Mouse (Mus musculus) E14TG2a.4 (cell line): ENCODE measurements around the gene Ggt6.
A peak's percentile ranks its signal among the peaks of the same experiment; 100 is the strongest.

Experiments
- H3K27me3 ChIP-seq: 2 replicates; pipeline ENCODE4 v1.6.1; 2014; ENCODE audit warnings: low read length, control low read depth; ENCODE audit not compliant: insufficient read depth
- H3K36me3 ChIP-seq: 2 replicates; pipeline ENCODE4 v1.6.1; 2014; ENCODE audit warnings: low read length, control low read depth; ENCODE audit not compliant: insufficient read depth
- H3K4me1 ChIP-seq: replicated peaks from 2 replicates; pipeline ENCODE4 v1.6.1; 2014; ENCODE audit warnings: low read depth, low read length, control low read depth
- H3K4me3 ChIP-seq: replicated peaks from 2 replicates; pipeline ENCODE4 v1.5.1; 2014; ENCODE audit warnings: mild to moderate bottlenecking, low read length
- H3K9me3 ChIP-seq: 2 replicates; pipeline ENCODE4 v1.6.1; 2014; ENCODE audit warnings: low read length, control low read depth
- CTCF ChIP-seq: conservative IDR thresholded peaks from 2 replicates; pipeline ENCODE4 v1.5.1; 2014; ENCODE audit warnings: low read length
- NANOG ChIP-seq: IDR thresholded peaks from 2 replicates; pipeline ENCODE4 v1.6.1; 2014; ENCODE audit warnings: borderline replicate concordance, low read length, mixed read lengths
- POU5F1 ChIP-seq: IDR thresholded peaks from 2 replicates; pipeline ENCODE4 v1.6.1; 2014; ENCODE audit warnings: low read length, borderline replicate concordance

Gene Ggt6

DNA sequence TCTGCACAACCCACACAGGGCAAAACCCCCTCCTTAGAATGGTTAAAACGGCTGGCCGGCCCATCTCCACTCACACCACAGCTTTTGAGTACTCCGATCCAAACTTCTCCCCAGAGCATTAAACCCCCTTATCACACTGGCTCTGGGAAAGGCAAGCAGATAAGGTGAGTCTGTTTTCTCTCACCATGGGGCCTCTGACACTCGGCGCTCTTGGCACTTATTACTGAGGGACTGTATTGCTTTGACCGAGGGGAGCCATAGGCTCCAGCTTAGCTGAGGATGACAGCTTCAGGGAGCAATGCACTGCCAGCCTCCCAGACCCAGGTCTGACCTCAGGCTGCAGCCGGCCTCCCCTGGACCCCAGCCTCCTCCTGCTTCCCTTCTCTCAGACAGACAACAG is 27.8 kb upstream of the Ggt6 start:
- Histone ChIP-seq H3K4me1 (peaks cover 82% of the 10 kb centered on the region), H3K9me3 (no peaks in the 10 kb centered on the region), H3K27me3 (no peaks in the 10 kb centered on the region), H3K4me3 (peak overlapping the region; percentile 8; the same call in 1 of the 2 replicates), H3K36me3 (peaks cover 38% of the 10 kb centered on the region)
- TF ChIP-seq POU5F1 (no peak), CTCF (no peak), NANOG (no peak)

DNA sequence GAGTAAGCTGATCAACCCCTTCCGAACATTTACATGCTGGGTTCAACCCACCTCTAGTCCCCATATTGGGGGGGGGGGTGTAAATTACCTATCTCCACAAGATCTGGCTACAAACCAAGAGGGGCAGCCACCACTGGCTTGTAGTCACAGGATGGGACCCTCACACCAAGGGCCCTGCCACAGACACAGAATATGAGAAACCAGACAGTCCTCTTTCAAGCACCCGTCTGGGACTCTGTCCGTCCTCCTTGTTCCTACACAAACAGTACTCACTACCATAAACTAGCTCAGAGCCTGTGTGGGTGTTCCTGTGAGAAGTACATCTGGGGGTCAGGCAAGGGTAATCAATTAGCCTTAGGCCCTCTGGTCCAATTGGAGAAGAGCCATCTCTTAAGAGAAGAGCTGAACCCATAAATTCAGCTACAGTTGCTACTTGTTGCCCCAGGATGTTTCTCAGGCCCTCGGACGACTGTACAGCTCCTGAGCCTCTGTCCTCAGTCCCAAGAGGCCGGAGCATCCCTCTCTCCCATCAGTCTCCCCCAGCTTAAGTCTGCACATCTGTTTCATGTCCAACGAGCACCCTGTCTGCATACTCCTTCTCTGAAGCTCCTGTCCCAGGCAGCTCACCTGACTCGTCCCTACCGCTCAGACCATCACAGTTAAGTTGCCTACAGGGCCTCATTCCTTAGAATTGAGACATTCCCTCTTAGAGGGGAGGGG is 26.7 kb upstream of the Ggt6 start:
- TF ChIP-seq POU5F1 (no peak), NANOG (no peak), CTCF (no peak)
- peaks cover 28% of the 10 kb centered on the region for H3K36me3 ChIP-seq

DNA sequence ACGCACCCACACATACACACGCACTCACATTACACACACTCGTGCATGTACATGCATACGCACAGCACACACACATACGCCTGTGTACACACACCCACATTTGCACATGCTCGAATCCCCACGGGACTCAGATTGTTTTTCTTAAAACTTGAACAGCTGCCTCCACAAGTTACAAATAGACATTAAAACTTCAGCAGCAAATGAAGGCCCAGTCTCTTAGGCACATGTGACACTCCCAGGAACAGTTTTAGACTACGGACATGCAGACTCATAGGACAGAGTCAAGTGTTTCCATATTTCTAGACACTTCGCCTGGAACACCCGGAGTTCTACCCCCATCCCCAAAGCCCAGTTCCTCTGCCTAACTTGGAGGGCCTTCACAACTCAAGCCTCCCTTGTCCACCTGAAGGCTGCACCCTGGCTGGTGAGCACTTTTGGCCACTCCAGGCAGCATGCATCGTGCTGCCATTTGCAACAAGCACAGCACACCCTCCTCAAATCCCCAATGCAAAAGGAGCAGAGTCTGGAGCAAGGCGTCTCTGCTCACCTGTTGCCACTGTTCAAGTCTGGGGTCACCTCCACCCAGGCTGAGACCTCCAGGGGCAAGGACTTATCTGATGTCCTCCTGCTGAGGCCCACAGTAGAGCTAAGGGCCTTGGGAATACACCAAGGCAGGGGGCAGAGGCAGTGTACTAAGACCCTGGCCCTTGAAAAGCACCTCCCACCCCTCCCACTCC is 25.5 kb upstream of the Ggt6 start:
- Histone ChIP-seq H3K4me1 (peaks cover 76% of the 10 kb centered on the region), H3K27me3 (peaks cover 12% of the 10 kb centered on the region), H3K9me3 (no peaks in the 10 kb centered on the region), H3K4me3 (peak overlapping the region; percentile 99), H3K36me3 (peaks cover 16% of the 10 kb centered on the region)
- TF ChIP-seq POU5F1 (no peak), CTCF (no peak), NANOG (no peak)

More for the DNA sequence above, 26.7 kb upstream of the Ggt6 start:
- no peaks in the 10 kb centered on the region for H3K9me3 ChIP-seq
- 0 out of 2 replicates have a peak, but pooled peaks cover under 1% of the 10 kb centered on the region for H3K27me3 ChIP-seq
- H3K4me1 ChIP-seq, result peaks cover 82% of the 10 kb centered on the region
- peak overlapping the region; percentile 99 for H3K4me3 ChIP-seq

DNA sequence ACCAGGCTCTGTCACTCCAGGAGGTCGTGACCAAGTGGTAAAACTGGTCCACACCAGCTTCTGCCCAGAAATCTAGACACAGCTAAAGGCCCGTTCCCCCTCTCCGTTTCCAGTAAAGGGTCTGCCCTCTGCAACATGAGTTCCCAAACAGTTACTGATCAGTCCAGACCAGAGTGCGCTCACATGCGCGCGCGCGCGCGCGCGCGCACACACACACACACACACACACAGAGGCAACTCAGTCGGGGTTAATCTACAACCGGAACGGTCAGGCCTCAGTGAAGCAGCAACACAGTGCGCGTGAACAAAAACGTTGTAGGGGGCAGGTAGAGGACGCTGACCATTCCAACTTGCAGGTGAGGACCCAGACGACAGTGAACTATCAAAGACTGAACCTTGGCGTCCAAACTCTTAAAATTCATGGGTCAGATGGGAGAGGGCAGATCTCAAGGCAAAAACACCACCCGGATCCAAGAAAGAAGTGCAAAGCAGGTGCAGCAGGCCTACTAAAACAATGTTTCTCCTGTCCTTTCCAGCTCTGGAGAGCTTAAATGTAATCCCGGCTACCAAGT is 24.7 kb upstream of the Ggt6 start:
- no peaks in the 10 kb centered on the region for H3K9me3 ChIP-seq
- peaks cover 11% of the 10 kb centered on the region for H3K36me3 ChIP-seq
- H3K4me3 ChIP-seq, result peak overlapping the region; percentile 99
- peaks cover 69% of the 10 kb centered on the region for H3K4me1 ChIP-seq
- peaks cover 18% of the 10 kb centered on the region for H3K27me3 ChIP-seq
- no peak for TF ChIP-seq NANOG
- peak; percentile 12; the same call in 1 of the 2 replicates for TF ChIP-seq CTCF
- no peak for TF ChIP-seq POU5F1

DNA sequence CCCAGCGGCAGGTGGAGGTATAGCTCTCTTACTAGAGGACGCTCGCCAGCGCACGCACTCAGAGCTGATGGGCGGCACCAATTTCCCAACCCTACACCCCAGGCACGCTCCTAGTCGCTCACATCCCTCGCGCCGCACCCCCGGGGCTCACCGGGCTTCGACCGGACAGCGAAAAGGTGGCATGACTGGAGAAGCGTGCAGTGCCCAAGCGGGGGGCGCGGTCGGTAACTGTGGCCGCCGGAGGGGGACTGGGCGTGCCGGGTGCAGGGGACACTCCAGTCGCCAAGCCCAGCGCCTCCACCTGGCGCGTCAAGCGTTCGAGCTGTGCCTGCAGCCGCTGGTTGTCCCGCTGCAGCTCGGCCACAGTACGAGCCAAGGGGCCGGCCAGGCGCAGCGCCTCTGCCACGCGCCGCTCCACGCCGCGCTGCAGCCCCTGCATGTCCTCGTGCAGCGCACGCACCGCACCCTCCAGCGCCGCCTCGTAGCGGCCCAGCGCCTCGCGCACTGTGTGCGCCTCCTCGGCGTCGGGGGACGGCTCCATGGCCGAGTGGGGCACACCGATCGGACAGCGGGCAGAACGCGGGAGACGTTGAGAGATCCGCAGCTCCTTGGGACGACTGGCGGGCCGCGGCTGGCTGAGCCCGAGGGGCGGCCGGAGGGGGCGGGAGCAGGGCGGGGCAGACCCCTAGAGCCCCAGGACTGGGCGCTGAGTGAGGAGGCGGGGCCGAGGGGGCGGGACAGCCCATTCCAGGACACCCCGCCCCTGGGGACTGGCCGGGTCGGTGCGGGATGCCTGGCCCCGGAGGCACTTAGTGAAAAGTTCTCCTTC is 24.0 kb upstream of the Ggt6 start, which contains the start of gene Smtnl2:
Smtnl2 (minus strand) TSS at position 621 of the 829 bp plus-strand sequence.
- Histone ChIP-seq H3K36me3 (peaks cover 6% of the 10 kb centered on the region; the same call in 1 of the 2 replicates), H3K4me3 (peak within 1 kb of the TSS; percentile 99), H3K9me3 (no peaks in the 10 kb centered on the region), H3K27me3 (peaks cover 19% of the 10 kb centered on the region), H3K4me1 (peaks cover 63% of the 10 kb centered on the region)
- no peak for TF ChIP-seq CTCF
- no peak for TF ChIP-seq NANOG
- TF ChIP-seq POU5F1, result no peak

DNA sequence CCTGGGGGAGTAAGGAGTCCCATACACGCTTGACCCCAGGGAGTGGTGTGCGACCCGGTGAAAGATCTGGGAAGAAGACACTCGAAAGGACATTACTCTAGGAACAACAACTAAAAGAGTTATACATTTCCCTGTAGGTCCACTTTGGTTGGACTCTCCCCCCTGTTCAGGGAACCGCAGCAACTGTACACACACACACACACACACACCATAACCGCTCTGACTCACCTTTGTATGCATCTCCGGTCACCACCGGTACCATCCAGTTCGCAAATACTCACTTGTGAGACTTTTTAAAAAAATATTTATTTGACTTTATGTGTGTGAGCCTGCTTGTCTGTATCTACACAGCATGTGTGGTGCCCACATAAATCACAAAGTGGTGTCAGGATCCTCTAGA is 23.4 kb upstream of the Ggt6 start:
- Histone ChIP-seq H3K4me3 (no peak overlapping the region), H3K27me3 (peaks cover 19% of the 10 kb centered on the region), H3K36me3 (peaks cover 3% of the 10 kb centered on the region; the same call in 1 of the 2 replicates), H3K9me3 (no peaks in the 10 kb centered on the region), H3K4me1 (peaks cover 62% of the 10 kb centered on the region)
- TF ChIP-seq NANOG (no peak), POU5F1 (no peak), CTCF (no peak)

DNA sequence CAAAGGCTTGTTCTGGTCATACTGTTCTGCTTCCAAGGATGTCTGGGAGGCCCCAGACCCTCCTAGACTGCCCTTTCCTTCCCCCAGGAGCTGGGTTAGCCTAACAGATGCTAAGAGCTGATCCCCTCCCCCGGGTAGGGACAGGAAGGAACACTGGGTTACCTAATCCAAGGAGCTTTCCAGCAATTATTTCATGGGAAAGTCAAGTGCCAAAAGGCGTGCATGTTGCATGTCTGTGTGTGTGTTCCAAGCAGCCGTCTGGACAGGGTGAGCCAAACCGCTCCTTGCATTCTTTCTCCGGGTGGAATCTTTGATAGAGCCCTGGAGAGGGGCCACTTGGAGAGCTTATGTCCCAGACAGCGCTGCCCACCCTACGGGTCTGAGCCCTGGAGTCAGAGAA is 22.3 kb upstream of the Ggt6 start:
- TF ChIP-seq NANOG (no peak), POU5F1 (no peak), CTCF (no peak)
- H3K4me3 ChIP-seq, result no peak overlapping the region
- H3K4me1 ChIP-seq, result peaks cover 62% of the 10 kb centered on the region
- H3K27me3 ChIP-seq, result peaks cover 23% of the 10 kb centered on the region
- no peaks in the 10 kb centered on the region for H3K9me3 ChIP-seq
- H3K36me3 ChIP-seq, result no peaks in the 10 kb centered on the region

DNA sequence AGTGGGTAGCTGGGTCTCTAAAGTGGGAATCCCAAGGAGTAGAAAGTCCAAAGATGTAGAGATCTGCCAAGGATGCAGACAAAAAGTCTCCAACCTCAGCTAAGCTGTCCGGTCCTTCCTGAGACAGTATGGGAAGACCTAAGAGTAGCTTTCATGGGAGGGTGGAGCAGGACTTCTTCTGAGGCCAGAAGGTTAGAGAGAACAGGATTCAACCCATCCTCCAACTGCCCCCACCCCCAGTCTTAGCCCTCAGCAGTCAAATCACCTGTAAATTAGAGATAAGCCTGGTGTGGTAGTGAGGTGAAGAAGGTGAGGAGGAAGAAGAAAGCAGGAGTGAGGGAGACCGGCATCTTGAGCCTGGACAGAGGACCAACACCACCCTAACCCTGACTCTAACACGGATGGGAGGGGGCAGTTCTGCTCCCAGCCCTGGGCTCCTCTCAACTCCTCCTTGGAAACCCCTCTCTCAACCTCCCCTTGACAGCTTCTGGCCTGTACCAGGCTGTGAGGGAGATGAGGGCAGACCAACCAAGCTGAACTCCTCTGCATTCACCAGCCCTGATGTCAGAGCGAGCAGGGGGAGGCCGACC is 21.6 kb upstream of the Ggt6 start:
- TF ChIP-seq POU5F1, result no peak
- no peak for TF ChIP-seq NANOG
- no peak for TF ChIP-seq CTCF
- Histone ChIP-seq H3K9me3 (no peaks in the 10 kb centered on the region), H3K4me3 (no peak overlapping the region), H3K36me3 (no peaks in the 10 kb centered on the region), H3K4me1 (peaks cover 62% of the 10 kb centered on the region), H3K27me3 (peaks cover 23% of the 10 kb centered on the region)
